Mouse (Mus musculus): Measurements from ENCODE around the gene Tex13a. TPM values are rescaled to one million over a fixed set of nuclear protein-coding genes. Genes with fewer than 3 reads are reported as not detected.

Gene Tex13a
- not detected in 2 replicates for polyA plus RNA-seq (2014; fragmentation: Nextera tagmentation; extraction: Ambion mirVana)

DNA sequence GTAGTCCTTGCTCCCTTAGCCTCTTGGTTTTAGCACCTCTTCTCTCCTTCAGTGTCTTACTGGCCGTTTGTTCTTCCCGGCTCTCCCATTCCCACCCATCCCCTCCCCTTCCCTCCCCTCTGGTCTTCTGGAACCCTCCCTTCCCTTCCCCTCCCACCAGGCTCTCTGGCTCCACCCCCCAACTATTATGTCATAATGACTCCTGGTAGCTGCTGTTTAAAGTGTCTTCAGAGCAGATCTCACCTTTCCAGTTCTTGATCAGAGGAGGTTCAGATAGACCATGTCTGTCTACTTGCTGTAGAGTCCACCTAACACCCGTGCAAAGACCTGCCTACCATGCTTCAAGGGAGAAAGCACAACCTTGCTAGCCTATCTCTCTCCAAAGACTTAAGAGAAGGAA lies at the start of gene Tex13a:
Gene Tex13a (minus strand): TSS at position 101 of the 400 bp plus-strand sequence.
- Histone ChIP-seq H3K9ac (ENCODE audit: low read length) (no peak within 1 kb of the TSS), H3K27ac (ENCODE audit: low read depth, low read length) (no peak within 1 kb of the TSS), H3K4me3 (ENCODE audit: low read depth, low read length) (no peak within 1 kb of the TSS), H3K36me3 (ENCODE audit: control insufficient read depth, insufficient read depth, low read length) (no peaks in the 10 kb centered on the region), H3K9me3 (replicated peaks; ENCODE audit: control insufficient read depth, low read length) (no peaks in the 10 kb centered on the region), H3K4me1 (ENCODE audit: control insufficient read depth, insufficient read depth, low read length) (no peaks in the 10 kb centered on the region), H3K4me2 (ENCODE audit: low read length) (no peak within 1 kb of the TSS), H3K27me3 (replicated peaks; ENCODE audit: control insufficient read depth, insufficient read depth, low read length) (no peaks in the 10 kb centered on the region)
- 80% methylated on average over 3 of the region's 3 CpGs for WGBS
- ATAC-seq = no peak
- no peak for DNase-seq (ENCODE audit: low spot score)

GRCm38 (mm10) chrX:138234626-138235025 lies 25.2 kb upstream of the Tex13a start:
- no peaks in the 10 kb centered on the region for H3K4me1 ChIP-seq (ENCODE audit: control insufficient read depth, insufficient read depth, low read length)
- no peak for DNase-seq (ENCODE audit: low spot score)
- no peaks in the 10 kb centered on the region for H3K9me3 ChIP-seq (replicated peaks; ENCODE audit: control insufficient read depth, low read length)
- H3K27ac ChIP-seq (ENCODE audit: low read depth, low read length) = no peak overlapping the region
- H3K27me3 ChIP-seq (replicated peaks; ENCODE audit: control insufficient read depth, insufficient read depth, low read length) = no peaks in the 10 kb centered on the region
- H3K36me3 ChIP-seq (ENCODE audit: control insufficient read depth, insufficient read depth, low read length) = no peaks in the 10 kb centered on the region
- no peak for ATAC-seq
- 79% methylated on average over 4 of the region's 4 CpGs for WGBS
- no peak overlapping the region for H3K4me2 ChIP-seq (ENCODE audit: low read length)
- H3K9ac ChIP-seq (ENCODE audit: low read length) = no peak overlapping the region
- no peak overlapping the region for H3K4me3 ChIP-seq (ENCODE audit: low read depth, low read length)

DNA sequence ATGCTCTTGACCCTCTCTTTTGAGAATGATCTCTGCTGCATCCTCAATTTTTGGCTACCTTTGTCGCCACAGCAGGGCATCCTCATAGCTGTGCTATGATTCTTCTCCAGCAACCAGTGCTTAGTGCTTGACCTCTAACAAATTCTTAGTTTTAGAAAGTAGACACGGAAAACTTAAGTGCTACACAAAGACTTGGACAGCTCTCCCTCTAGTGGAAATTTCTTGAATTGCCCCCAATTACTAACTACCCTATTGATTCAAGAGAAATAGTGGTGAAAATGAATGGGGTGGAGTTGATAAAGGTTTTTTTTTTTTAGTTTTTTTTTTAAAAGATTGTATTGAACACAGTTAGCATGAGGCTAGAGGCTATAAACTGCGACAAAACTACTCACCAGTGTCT lies 39.2 kb downstream of the Tex13a start:
- Histone ChIP-seq H3K4me2 (ENCODE audit: low read length) (no peak overlapping the region), H3K4me3 (ENCODE audit: low read depth, low read length) (no peak overlapping the region), H3K36me3 (ENCODE audit: control insufficient read depth, insufficient read depth, low read length) (no peaks in the 10 kb centered on the region), H3K4me1 (ENCODE audit: control insufficient read depth, insufficient read depth, low read length) (no peaks in the 10 kb centered on the region), H3K9me3 (replicated peaks; ENCODE audit: control insufficient read depth, low read length) (no peaks in the 10 kb centered on the region), H3K27ac (ENCODE audit: low read depth, low read length) (no peak overlapping the region), H3K9ac (ENCODE audit: low read length) (no peak overlapping the region), H3K27me3 (replicated peaks; ENCODE audit: control insufficient read depth, insufficient read depth, low read length) (no peaks in the 10 kb centered on the region)
- 13% methylated on average over 3 of the region's 3 CpGs for WGBS
- ATAC-seq (no peak), DNase-seq (ENCODE audit: low spot score) (peak; percentile 64)

Measured in forebrain, embryonic 14.5 days (tissue).